Mouse (Mus musculus): ENCODE measurements at regions not wholly inside any gene's neighbourhood (a gene's known extent, or its start where the extent isn't known, plus 50 kb on each side); places are given as distances from the start of the nearest gene placed in this dataset.
"Not testable (repeated sequence)": the region's sequence is repeated elsewhere in the genome, so short reads cannot be mapped to it uniquely, and the experiment has no call there.

GRCm38 (mm10) chr1:193496265-193497183 is 126.4 kb upstream of the Camk1g start:
- no peak for DNase-seq (ENCODE audit: low read depth in 1 of 2, low spot score in 2 of 2)
- Histone ChIP-seq H3K4me3 (ENCODE audit: extremely low read depth, insufficient read depth, insufficient read length) (no peak overlapping the region), H3K4me1 (ENCODE audit: control insufficient read depth, insufficient read depth, insufficient read length) (no peaks in the 10 kb centered on the region), H3K36me3 (ENCODE audit: control insufficient read depth, insufficient read depth, low read length) (no peaks in the 10 kb centered on the region), H3K27me3 (ENCODE audit: control insufficient read depth, insufficient read depth, low read length) (no peaks in the 10 kb centered on the region), H3K27ac (ENCODE audit: insufficient read depth, low read length) (no peak overlapping the region)
- TF ChIP-seq CTCF (IDR thresholded peaks at IDR 0.05; ENCODE audit: extremely low read depth, insufficient read depth, insufficient read length, insufficient replicate concordance) (no peak), POLR2A (IDR thresholded peaks at IDR 0.05; ENCODE audit: low read depth, low read length) (no peak)
- WGBS: 78% methylated on average over 9 of the region's 9 CpGs

- H3K36me3 ChIP-seq (ENCODE audit: control insufficient read depth, insufficient read depth, low read length): no peaks in the 10 kb centered on the region
Observed at GRCm38 (mm10) chr1:193488039-193488438, 117.9 kb upstream of the Camk1g start.

DNA sequence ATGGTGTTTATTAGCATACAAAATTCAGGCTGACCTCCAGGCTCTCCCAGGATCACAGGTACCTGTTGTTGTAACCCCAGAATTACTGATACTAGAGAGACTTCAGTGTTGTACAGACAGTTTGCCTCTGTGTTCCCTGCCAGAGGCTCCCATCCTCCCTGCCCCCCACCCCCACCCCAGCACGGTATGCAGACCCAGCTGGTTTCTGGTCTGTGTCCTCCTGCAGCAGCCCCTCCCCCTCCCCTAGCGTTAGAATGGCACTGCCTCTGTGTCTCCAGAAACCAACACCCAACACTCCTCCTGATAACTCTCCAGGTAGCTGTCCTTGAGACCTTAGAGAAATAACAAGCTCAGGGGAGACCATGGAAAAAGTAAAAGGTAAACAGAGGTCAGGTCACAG is 116.6 kb upstream of the Camk1g start:
- 31% methylated on average over 2 of the region's 2 CpGs for WGBS

More at GRCm38 (mm10) chr1:193488039-193488438, 117.9 kb upstream of the Camk1g start:
- DNase-seq (ENCODE audit: low read depth in 1 of 2, low spot score in 2 of 2): no peak
- no peak for TF ChIP-seq CTCF (IDR thresholded peaks at IDR 0.05; ENCODE audit: extremely low read depth, insufficient read depth, insufficient read length, insufficient replicate concordance)
- TF ChIP-seq POLR2A (IDR thresholded peaks at IDR 0.05; ENCODE audit: low read depth, low read length): no peak
- no peak overlapping the region for H3K4me3 ChIP-seq (ENCODE audit: extremely low read depth, insufficient read depth, insufficient read length)
- H3K27ac ChIP-seq (ENCODE audit: insufficient read depth, low read length): no peak overlapping the region
- no peaks in the 10 kb centered on the region for H3K4me1 ChIP-seq (ENCODE audit: control insufficient read depth, insufficient read depth, insufficient read length)
- no peaks in the 10 kb centered on the region for H3K27me3 ChIP-seq (ENCODE audit: control insufficient read depth, insufficient read depth, low read length)
- 79% methylated on average over 6 of the region's 6 CpGs for WGBS

GRCm38 (mm10) chr1:193484977-193485376 is 114.9 kb upstream of the Camk1g start:
- Histone ChIP-seq H3K27ac (ENCODE audit: insufficient read depth, low read length) (no peak overlapping the region), H3K36me3 (ENCODE audit: control insufficient read depth, insufficient read depth, low read length) (no peaks in the 10 kb centered on the region), H3K27me3 (ENCODE audit: control insufficient read depth, insufficient read depth, low read length) (no peaks in the 10 kb centered on the region), H3K4me3 (ENCODE audit: extremely low read depth, insufficient read depth, insufficient read length) (no peak overlapping the region), H3K4me1 (ENCODE audit: control insufficient read depth, insufficient read depth, insufficient read length) (no peaks in the 10 kb centered on the region)
- TF ChIP-seq CTCF (IDR thresholded peaks at IDR 0.05; ENCODE audit: extremely low read depth, insufficient read depth, insufficient read length, insufficient replicate concordance) (no peak), POLR2A (IDR thresholded peaks at IDR 0.05; ENCODE audit: low read depth, low read length) (no peak)
- WGBS: 92% methylated on average over 11 of the region's 11 CpGs
- no peak for DNase-seq (ENCODE audit: low read depth in 1 of 2, low spot score in 2 of 2)

More for the DNA sequence above, 116.6 kb upstream of the Camk1g start:
- not testable (repeated sequence) for H3K27me3 ChIP-seq (ENCODE audit: control insufficient read depth, insufficient read depth, low read length); H3K4me3 ChIP-seq (ENCODE audit: extremely low read depth, insufficient read depth, insufficient read length); H3K36me3 ChIP-seq (ENCODE audit: control insufficient read depth, insufficient read depth, low read length); H3K4me1 ChIP-seq (ENCODE audit: control insufficient read depth, insufficient read depth, insufficient read length); H3K27ac ChIP-seq (ENCODE audit: insufficient read depth, low read length); DNase-seq (ENCODE audit: low read depth in 1 of 2, low spot score in 2 of 2)

DNA sequence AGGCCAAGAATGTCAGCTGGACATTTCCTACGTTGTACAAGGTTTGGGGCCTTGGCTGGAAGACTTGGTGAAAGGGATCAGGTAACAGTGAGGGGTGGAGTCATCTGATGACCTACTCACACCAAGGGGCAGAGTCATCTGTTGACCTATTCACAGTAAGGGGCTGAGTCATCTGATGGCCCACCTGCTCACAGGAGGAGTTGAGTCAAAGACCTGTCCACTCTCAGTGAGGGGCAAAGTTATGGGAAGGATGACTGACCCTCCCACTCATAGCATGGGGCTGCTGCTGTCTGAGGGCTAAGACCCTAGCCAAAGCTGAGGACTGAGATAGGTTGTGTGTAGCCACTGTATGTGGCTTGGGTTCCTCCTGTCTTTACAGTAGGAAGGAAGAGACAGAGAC is 107.2 kb upstream of the Camk1g start:
- H3K4me3 ChIP-seq (ENCODE audit: extremely low read depth, insufficient read depth, insufficient read length): no peak overlapping the region
- no peaks in the 10 kb centered on the region for H3K4me1 ChIP-seq (ENCODE audit: control insufficient read depth, insufficient read depth, insufficient read length)
- DNase-seq (ENCODE audit: low read depth in 1 of 2, low spot score in 2 of 2): no peak
- TF ChIP-seq CTCF (IDR thresholded peaks at IDR 0.05; ENCODE audit: extremely low read depth, insufficient read depth, insufficient read length, insufficient replicate concordance) (no peak), POLR2A (IDR thresholded peaks at IDR 0.05; ENCODE audit: low read depth, low read length) (no peak)
- no peaks in the 10 kb centered on the region for H3K27me3 ChIP-seq (ENCODE audit: control insufficient read depth, insufficient read depth, low read length)
- 83% methylated on average over 1 of the region's 1 CpGs for WGBS
- no peaks in the 10 kb centered on the region for H3K36me3 ChIP-seq (ENCODE audit: control insufficient read depth, insufficient read depth, low read length)
- no peak overlapping the region for H3K27ac ChIP-seq (ENCODE audit: insufficient read depth, low read length)

DNA sequence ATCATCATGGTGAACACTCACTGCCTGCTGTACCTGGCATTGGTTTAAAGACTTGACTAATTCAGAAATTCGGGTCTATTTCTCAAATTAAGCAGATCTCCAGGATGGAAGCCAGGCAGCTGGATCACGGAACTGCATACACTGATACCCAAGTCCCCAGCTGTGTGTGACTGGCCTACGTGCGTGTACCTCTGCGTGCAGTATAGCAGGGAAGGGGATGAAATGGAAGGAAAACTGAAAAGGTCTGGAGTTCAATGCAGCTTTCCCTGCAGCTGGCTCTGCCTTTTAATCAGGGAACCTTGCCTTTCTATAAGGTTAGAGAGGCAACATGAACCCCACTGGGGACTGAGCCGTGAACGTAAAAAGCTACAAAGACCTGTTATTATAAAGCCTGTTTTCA is 106.7 kb upstream of the Camk1g start:
- no peak for DNase-seq (ENCODE audit: low read depth in 1 of 2, low spot score in 2 of 2)
- TF ChIP-seq CTCF (IDR thresholded peaks at IDR 0.05; ENCODE audit: extremely low read depth, insufficient read depth, insufficient read length, insufficient replicate concordance) (no peak), POLR2A (IDR thresholded peaks at IDR 0.05; ENCODE audit: low read depth, low read length) (no peak)
- Histone ChIP-seq H3K4me3 (ENCODE audit: extremely low read depth, insufficient read depth, insufficient read length) (no peak overlapping the region), H3K27me3 (ENCODE audit: control insufficient read depth, insufficient read depth, low read length) (no peaks in the 10 kb centered on the region), H3K27ac (ENCODE audit: insufficient read depth, low read length) (no peak overlapping the region), H3K4me1 (ENCODE audit: control insufficient read depth, insufficient read depth, insufficient read length) (no peaks in the 10 kb centered on the region), H3K36me3 (ENCODE audit: control insufficient read depth, insufficient read depth, low read length) (no peaks in the 10 kb centered on the region)
- 91% methylated on average over 7 of the region's 7 CpGs for WGBS

DNA sequence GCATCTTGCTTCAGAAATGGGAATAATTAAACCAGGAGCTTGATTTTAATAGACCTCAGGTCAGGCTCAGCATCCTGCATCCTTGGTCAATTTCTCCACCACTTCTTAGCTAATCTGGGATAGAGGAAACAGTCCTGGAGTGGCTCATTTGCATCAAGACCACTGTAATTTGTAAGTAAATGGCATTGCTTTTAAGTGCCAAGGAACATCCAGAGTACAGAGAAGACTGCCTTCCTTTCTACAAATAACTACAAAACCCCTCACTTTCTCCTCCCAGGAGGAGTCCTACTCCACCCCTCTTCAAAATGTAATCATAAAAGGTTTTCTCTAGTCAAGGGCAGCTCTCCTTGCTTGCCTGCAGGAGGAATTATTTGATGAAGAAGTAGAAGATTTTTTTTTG is 96.2 kb upstream of the Camk1g start:
- DNase-seq (ENCODE audit: low read depth in 1 of 2, low spot score in 2 of 2): no peak
- Histone ChIP-seq H3K36me3 (ENCODE audit: control insufficient read depth, insufficient read depth, low read length) (no peaks in the 10 kb centered on the region), H3K27ac (ENCODE audit: insufficient read depth, low read length) (no peak overlapping the region), H3K4me1 (ENCODE audit: control insufficient read depth, insufficient read depth, insufficient read length) (no peaks in the 10 kb centered on the region), H3K27me3 (ENCODE audit: control insufficient read depth, insufficient read depth, low read length) (no peaks in the 10 kb centered on the region), H3K4me3 (ENCODE audit: extremely low read depth, insufficient read depth, insufficient read length) (no peak overlapping the region)
- no peak for TF ChIP-seq CTCF (IDR thresholded peaks at IDR 0.05; ENCODE audit: extremely low read depth, insufficient read depth, insufficient read length, insufficient replicate concordance)
- no peak for TF ChIP-seq POLR2A (IDR thresholded peaks at IDR 0.05; ENCODE audit: low read depth, low read length)
